Mouse (Mus musculus) embryonic fibroblast, embryonic 13.5 days (primary cell): ENCODE results near the gene Tceal3.

ENCODE experiments used
- CTCF ChIP-seq: IDR thresholded peaks from 2 replicates; pipeline ENCODE4 v1.5.1; 2011; ENCODE audit warnings: mild to moderate bottlenecking, control low read depth, low read length, moderate library complexity, borderline replicate concordance; ENCODE audit not compliant: insufficient read depth
- POLR2A ChIP-seq: IDR thresholded peaks from 2 replicates; pipeline ENCODE4 v1.6.1; 2011; ENCODE audit warnings: low read depth, mild to moderate bottlenecking, control low read depth, low read length, moderate library complexity

- no peak for TF ChIP-seq CTCF
- TF ChIP-seq POLR2A: no peak
Observed at GRCm38 (mm10) chrX:136606951-136607350, 16.3 kb downstream of the Tceal3 start.
